Mouse (Mus musculus): ENCODE data around the gene Uhrf1bp1.

Uhrf1bp1 gene

DNA sequence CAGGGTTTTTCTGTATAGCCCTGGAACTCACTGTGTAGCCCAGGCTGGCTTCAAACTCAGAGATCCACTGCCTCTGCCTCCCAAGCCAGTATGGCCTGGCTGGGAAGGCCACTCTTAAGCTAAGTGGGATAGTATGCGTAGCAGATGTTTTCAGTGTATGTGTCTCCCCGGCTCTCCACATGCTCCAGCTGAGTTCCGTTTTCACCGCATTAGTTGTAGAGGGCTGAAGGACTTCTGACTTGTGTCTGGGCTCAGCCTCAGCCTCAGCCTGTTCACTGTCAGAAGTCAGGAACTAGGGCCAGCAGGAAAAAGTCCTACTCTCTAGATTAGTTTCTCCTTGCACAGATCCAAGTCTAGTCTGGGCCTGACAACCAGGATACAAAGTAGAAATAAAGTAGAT, 60.1 kb downstream of the Uhrf1bp1 start:
- no peak for DNase-seq

DNA sequence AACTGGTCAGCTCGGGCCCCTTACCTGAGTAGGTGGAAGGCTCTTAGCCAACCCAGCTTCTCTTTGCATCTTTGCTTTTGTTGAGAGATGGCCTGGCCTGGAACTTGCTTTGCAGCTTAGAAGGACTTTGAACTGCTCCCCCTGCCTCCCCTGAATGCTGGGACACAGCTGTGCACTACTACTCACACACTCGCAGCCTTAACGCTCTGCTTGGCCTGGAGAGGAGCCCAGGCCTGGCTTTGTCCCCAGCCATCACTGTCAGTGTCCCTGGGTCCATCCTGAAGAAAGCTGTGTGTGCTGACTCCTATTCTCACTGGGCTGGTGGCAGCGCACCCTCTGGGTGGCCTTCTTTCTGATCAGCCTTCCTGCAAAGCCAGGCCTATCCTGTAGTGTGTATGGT, 64.4 kb downstream of the Uhrf1bp1 start:
- DNase-seq = no peak

DNA sequence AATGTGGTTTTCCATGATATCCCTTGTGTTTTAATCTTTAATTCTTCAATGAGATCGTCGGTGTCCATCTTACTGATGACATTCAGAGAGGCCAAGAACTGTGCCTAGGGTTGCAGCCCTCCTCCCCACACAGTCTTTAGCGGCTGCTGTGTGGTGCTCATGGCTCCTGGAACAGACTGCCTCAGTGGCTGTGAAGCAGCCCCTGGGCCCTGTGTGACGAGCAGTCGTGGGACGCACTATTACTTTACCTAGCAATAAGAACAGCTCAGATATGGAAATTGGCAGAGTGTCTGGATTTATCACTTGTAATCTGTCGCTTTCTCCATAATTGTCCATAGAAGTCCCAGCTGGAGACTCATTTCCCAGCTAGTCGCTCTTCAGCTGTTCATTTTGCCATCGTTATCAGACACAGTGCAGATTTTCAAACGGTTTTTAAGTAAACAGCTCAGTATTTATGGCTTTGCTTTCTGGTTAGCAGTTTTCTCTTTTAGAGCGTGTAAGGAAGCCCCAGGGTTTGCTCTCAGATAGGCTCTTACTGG, 66.0 kb downstream of the Uhrf1bp1 start:
- DNase-seq = no peak

DNA sequence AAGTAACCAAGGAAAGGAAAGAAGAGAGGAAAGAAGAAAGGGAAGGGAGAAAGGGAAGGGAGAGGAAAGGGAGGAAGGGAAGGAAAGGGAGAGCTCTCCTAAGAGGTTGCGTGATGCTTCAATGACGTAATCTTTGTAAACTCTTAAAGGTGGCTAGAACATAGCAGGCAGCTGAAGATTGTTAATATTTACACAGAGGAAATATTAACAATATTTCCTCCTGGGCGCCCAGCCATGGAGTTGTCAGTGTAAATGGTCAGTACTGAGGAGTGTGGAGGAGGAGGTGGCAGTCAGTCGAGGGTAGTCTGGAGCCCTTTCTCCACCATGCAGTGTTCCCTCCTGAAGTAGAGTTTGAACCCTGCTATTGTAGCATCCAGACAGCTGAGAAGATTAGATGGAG, 68.8 kb downstream of the Uhrf1bp1 start:
- no peak for DNase-seq

DNA sequence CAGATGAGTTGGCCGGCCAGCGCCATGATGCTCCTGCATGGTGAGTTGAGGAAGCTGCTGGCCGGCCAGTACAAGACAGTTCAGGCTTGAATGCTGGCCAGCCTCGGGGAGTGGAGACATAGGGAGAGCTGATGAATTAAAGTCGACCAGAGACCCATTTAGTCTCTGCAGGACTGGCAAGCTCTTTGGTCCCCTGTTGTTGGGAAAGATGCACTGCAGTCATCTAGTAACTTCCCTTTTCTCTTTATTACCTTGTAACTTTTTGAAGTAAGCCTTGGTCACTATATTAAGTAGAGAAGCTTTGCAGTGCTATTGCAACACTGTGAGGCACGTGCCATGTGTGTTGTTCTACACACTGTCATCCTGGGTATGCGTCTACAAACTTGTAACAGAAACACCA, 69.3 kb downstream of the Uhrf1bp1 start:
- DNase-seq = no peak

DNA sequence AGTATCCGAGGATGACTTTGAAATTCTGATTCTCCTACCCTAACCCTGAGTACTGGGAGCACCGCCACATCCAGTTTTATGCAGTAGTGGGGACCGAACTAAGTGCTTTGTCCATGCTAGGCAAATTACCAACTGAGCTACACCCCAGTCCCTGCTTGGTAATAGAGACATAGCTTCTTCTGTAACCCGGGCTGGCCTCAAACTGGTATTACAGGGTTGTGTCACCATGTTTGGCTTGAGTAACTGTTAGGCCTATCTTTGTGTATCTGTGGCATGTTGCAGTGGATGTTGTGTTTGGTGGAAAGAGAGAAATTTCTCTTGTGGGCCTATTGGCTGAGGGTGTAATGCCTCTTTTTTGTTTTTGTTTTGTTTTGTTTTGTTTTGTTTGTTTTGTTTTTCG, 74.0 kb downstream of the Uhrf1bp1 start:
- DNase-seq = no peak

DNA sequence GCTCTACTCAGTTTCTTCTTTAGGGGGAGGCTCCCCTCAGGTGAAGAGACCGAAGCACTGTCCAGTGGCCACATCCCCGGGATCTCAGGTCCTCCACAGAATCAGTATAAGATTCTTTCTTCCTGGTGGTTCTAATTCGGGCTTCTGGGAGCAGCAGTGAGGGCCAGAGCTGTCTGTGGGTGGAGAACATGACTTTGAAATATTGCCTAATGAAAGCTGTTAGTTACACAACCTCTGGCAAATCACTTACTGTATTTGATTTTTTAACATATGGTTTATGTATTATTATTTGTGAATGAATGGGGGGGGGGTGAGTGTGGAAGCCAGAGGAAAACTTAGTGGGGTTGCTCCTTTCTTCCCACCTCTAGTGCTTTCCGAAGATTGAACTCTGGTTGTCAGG, 75.6 kb downstream of the Uhrf1bp1 start:
- DNase-seq = no peak

DNA sequence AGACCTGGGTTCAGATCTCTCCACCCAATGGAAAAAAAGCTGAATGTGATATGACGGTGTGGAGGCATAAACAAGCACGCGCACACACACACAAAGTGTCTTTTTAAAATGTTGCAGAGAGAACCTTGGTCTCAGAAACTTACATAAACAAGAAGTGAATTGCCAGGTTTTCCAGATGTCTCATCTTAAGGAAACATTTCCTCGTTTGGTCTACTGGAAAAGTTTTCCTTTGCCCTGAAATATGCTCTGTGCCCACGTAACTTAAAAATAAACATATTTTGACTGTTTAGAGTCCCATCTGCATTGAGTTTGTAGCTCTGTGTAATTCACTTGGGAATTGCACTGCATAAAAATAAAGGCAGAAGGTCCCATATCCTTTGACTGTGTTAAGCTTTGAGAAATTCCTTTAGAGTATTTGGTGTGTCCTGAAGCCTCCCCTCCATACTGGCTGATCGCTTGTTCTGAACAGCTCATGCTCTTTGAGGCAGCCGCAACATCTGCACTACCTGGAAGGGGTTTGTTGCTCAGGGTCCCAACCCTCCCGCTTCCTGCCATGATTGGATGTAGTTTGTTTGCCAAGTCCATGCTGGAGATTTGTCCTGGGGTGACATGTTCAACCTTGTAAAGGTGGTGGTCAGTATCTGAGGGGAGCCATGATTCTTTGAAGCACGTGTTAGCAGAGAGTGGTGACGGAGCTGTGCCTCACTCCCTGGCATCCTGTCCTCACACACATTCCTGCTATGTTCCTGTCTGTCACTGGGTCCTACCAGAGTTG, 78.1 kb downstream of the Uhrf1bp1 start:
- DNase-seq = no peak

DNA sequence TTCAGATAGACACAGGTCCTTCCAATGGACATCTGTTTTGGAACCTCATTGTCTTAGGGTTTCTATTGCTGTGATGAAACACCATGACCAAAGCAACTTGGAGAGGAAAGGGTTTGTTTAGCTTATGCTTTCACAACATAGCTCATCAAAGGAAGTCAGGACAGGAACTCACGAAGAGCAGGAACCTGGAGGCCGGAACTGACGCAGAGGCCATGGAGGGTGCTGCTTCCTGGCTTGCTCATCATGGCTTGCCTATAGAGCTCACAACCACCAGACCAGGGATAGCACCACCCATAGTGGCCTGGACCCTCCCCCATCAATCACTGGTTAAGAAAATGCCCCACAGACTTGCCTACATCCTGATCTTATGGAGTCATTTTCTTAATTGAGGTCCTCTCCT, 78.8 kb downstream of the Uhrf1bp1 start:
- DNase-seq = no peak

DNA sequence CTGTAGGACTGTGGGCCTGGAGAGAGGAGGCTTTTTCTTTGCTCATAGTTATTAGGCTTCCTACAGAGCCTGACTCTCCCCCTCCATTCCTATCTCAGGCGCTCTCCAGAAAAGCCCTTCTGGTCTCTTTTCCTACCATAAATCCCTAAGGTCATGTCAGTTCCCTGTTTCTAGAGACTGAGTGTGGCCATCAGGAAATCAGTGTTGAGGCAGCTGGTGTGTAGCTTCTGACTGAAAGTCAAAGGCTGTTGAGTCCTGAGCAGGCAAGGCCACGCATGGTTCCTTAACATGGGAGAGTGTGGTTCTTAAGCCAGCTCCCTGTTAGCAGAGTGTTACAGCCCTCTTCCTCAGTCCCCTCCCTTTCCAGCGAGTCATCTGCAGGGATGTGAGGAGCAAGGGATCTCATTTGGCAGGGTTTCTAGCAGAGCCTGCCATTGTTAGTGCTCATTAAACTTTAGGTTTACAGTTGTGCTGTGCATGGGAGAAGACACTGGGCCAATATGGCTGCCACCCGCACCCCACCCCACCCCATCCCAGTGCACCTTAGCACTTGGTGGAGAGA, 80.9 kb downstream of the Uhrf1bp1 start:
- DNase-seq = no peak

DNA sequence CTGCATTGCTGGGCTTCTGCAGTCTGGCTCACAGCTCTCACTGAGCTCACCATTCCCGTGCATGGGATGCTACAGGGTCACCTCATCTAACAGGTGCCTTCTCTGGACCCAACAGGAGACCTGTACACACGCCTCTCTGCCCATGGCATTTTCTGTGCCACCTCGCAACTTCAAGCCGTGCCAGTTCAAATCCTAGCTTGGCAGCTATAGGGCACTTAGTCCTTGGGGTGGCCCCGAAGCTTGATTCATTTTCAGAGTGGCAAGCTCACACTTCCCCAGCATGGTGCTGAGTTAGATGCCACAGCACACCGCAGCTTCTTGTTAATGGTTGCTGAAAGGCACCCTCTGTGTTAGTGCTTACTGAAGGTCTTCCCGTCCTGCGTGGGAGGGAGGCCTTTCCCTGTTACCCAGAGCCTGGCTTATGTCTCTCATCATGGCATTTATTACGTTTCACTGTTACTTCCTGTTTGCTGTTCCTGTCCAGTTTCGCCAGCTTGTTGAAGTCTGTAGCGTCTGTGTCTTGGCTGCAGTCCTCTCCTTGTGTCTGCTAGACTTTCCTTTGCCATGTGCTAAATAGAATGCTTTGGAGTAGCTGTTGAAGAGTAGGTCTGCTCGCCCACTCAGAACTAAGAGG, 82.0 kb downstream of the Uhrf1bp1 start:
- DNase-seq = no peak

DNA sequence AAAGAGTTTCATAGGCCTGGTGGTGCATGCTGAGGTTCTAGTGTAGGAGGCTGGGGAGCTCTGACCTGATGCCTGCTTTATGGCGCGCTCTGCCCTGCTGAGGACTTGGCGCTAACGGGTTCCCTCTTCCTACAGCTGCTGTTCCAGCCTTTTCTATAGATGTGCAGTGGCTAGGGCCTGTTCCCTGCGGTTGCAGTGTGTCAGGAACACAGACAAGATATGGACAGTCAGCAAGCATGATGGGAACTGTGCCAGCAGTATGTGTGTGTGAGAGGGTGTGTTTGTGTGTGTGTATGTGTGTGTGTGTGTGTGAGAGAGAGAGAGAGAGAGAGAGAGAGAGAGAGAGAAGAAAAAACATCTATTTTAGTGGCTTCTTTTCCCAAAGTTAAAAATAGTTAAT, 82.8 kb downstream of the Uhrf1bp1 start:
- no peak for DNase-seq

DNA sequence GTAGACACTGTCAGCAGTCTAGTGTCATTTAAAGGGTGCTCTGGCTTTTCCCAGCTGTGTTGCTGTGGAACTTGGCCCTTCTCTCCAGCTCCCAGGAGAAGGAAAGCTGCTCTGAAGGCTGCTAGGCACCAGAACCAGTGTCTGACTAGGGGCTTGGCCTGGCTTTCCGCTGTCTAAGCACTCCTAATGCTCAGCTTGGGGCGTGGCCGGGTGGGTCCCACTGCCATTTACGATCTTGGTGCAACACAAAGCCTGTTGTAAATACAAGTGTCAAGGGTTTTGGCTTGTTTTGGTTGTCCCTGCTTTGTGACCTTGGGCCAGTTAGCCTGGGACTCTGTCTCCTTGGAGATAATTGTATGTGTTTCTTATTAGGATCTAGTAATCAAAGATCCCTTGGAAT, 84.1 kb downstream of the Uhrf1bp1 start:
- no peak for DNase-seq

DNA sequence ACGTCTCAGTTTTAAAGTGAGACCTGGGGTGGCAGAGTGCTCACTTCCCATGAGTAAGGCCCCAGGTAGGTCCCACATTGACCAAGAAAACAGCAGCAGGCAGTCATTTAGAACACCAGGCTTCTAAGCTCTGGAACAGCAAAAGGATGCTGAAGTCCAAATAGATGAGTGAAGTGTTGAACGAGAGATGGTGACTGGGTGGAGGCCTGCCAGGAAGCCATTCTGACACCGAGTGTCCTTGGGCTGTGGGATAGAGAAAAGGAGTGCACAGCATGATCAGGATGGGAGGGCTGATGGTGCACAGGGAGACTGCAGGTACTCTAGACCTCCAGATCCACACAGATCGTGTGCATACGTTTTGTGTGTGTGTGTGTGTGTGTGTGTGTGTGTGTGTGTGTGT, 84.9 kb downstream of the Uhrf1bp1 start:
- DNase-seq = no peak

DNA sequence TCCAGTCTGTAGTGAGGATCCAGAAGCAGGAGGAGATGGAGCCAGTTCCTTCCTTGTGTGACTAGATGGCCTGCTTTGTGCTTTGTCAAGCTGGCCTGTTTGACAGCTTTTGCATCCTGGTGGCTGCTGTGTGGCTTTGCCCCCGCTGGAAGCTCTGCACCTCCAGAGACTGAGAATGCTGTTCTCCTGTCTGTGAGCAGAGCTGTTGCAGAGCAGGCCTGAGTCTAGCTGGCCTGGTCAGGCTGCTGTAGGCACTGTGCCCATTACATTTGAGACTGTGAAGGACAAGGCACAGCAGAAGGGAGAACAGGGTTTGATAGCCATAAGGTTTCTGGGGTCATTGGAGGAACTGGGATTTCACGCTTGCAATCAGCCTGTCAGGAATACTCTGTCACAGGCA, 85.5 kb downstream of the Uhrf1bp1 start:
- DNase-seq = no peak

DNA sequence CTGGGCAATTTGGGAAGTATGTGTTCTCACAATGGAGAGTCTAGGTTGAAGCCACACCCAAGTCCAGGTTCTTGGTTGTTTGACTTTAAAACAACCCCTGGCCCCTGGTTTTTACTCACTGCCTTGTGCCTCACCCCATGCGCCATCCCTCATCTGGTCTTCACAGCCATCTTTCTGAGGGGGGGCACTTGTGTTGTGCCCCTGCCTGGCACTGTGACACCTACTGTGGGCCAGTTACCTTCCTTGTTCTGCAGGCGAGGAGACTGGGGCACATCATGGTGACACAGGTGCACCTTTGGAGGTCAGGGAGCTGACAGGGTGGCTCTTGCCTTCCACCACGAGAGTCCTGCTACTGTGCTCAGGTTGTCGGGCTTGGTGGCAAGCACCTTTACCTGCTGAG, 85.9 kb downstream of the Uhrf1bp1 start:
- DNase-seq = no peak

DNA sequence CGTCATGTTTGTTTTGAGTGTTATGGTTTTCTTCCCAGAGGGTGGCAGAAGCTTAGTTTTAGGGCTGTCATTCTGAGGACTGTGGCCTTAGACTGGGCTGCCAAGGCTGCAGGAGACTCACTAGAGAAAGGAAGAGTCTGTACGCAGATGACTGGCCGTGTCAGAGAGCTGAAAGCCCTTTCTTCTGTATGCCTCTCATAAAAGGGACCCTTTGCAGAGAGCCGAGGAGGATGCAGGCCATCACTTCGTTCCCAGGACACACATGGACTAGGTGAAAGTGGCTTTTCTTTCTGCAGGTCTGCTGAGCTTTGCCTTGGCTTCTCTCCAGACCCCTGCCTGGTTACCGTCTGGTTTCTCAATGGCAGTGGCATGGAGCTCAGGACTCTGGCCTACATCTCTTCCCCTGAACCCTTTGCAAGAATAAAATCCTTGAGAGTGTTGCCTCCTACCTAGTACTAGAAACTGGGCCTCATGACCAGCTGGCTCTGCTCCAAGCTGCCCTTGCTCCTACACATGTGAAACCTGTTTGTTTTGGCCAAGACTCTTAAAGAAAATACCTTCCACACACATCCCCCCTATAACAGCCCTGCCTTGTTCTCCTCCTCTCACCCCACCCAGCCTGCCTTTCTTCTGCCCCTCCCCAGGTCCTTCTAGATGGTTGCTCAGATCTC, 89.4 kb downstream of the Uhrf1bp1 start:
- DNase-seq = no peak

DNA sequence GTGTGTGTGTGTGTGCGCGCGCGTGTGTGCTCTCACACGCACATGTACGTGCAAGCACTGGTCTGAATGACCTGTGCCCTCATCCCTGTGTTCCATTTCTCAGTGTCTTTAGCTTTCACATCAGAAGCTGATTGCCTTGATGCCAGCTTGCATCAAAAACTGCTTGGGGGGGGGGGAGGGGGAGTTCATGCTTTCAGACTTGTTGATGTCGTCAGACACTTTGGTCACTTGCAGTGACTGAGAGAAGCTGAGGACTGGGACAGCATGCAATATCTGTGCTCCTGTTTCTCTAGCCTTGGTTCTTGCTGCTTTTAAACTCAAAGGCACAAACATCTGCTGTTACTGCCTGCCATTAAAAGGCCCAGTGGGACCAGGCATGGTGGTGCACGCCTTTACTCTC, 90.1 kb downstream of the Uhrf1bp1 start:
- no peak for DNase-seq

DNA sequence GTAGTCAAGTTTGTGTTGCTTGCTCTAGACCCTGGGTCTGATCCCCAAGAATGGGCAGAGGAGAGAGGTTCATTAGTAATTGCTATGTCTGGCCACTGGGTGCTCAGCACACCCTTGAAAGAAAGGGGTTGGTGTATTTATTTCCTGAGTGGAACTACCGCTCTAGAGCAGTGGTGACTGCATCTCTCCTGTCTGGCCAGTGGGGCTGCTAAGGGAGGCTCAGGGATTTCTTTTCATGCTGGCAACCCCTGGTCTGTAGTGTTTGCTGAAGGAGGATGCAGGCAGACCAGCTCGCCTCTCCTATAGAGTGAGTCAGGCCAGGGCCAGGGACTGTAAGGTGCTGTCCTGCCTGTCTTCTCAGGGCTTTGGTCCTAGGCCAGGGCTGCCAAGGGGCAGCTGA, 90.9 kb downstream of the Uhrf1bp1 start:
- DNase-seq = no peak
